Mouse (Mus musculus): ENCODE data around the gene Depdc1b. TPM values are rescaled to one million over a fixed set of nuclear protein-coding genes. Genes with fewer than 3 reads are reported as not detected.

Depdc1b gene
- total and polyA plus RNA-seq, 3 experiments = 21.2 to 25.3 TPM; not detected in 1

DNA sequence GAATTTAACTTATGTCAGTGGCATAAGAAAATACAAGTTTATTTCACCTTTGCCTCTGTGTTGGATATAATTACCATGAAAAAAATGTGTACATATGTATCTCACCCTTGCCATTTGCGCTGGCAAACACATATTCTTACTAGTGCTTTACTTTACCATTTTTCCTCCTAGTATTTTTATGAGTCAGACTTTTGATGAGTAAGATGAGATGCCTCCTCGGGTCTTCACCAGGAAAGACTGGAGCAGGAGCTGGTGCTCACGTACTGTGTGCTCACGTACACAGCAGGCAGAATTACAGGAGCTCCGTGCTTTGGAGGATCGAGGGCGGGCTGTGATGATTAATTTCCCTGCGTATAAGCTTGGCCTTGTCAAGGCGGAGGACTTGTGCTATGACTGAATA lies 69.9 kb downstream of the Depdc1b start:
- no peaks in the 10 kb centered on the region for H3K9me3 ChIP-seq (replicated peaks; ENCODE audit: insufficient read depth, low read length)
- H3K27ac ChIP-seq (ENCODE audit: control insufficient read depth, low read depth, low read length) = no peak overlapping the region
- no peak overlapping the region for H3K9ac ChIP-seq (ENCODE audit: control insufficient read depth, low read depth, low read length, poor library complexity, severe bottlenecking)
- no peaks in the 10 kb centered on the region for H3K4me1 ChIP-seq (ENCODE audit: control insufficient read depth in 1 of 2, insufficient read depth in 2 of 2, low read length in 2 of 2)
- TF ChIP-seq ETS1 (IDR thresholded peaks at IDR 0.05; ENCODE audit: low read depth, low read length) = no peak
- no peak for TF ChIP-seq MYC (IDR thresholded peaks at IDR 0.05; ENCODE audit: low read depth, low read length)
- no peaks in the 10 kb centered on the region; the same call in 1 of the 2 replicates for H3K79me2 ChIP-seq (ENCODE audit: control insufficient read depth, insufficient read depth, low read length, poor library complexity)
- H3K4me3 ChIP-seq (ENCODE audit: control insufficient read depth in 1 of 2, insufficient read depth in 1 of 2, low read depth in 2 of 2, low read length in 2 of 2) = no peak overlapping the region
- H3K36me3 ChIP-seq (ENCODE audit: control insufficient read depth in 1 of 2, insufficient read depth in 2 of 2, low read length in 2 of 2) = peaks cover 0 to 6% of the 10 kb centered on the region in 2 experiments; a peak in 2 of 4 replicates
- no peak for DNase-seq (ENCODE audit: low read depth, low spot score)
- H3K27me3 ChIP-seq (ENCODE audit: control insufficient read depth in 1 of 2, insufficient read depth in 2 of 2, low read length in 2 of 2) = no peaks in the 10 kb centered on the region

DNA sequence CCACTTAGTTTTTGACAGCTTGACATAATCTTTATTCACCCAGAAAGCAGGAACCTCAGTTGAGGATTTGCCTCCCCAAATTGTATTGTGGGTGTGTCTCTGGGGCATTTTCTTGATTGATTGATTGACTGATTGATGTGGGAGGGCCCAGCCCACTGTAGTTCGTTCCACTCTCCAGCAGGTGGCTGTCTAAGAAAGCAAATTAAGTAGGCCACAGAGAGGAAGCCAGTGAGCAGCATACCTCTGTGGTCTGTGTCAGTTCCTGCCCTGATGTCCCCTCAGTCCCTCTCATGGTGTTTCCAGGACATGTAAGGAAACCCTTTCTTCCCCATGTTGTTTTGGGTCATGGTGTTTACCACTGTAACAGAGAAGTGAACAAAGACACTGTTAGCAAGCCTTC lies 74.4 kb downstream of the Depdc1b start:
- Histone ChIP-seq H3K4me3 (ENCODE audit: control insufficient read depth in 1 of 2, insufficient read depth in 1 of 2, low read depth in 2 of 2, low read length in 2 of 2) (no peak overlapping the region), H3K9ac (ENCODE audit: control insufficient read depth, low read depth, low read length, poor library complexity, severe bottlenecking) (no peak overlapping the region), H3K27ac (ENCODE audit: control insufficient read depth, low read depth, low read length) (no peak overlapping the region), H3K9me3 (replicated peaks; ENCODE audit: insufficient read depth, low read length) (no peaks in the 10 kb centered on the region), H3K27me3 (ENCODE audit: control insufficient read depth in 1 of 2, insufficient read depth in 2 of 2, low read length in 2 of 2) (no peaks in the 10 kb centered on the region), H3K4me1 (ENCODE audit: control insufficient read depth in 1 of 2, insufficient read depth in 2 of 2, low read length in 2 of 2) (no peaks in the 10 kb centered on the region), H3K79me2 (ENCODE audit: control insufficient read depth, insufficient read depth, low read length, poor library complexity) (no peaks in the 10 kb centered on the region), H3K36me3 (ENCODE audit: control insufficient read depth in 1 of 2, insufficient read depth in 2 of 2, low read length in 2 of 2) (no peaks in the 10 kb centered on the region; a peak in 2 of 4 replicates)
- DNase-seq (ENCODE audit: low read depth, low spot score) = peak; percentile 69
- TF ChIP-seq USF2 (IDR thresholded peaks at IDR 0.05; ENCODE audit: borderline replicate concordance in 1 of 2, insufficient read depth in 1 of 2, low read depth in 1 of 2, low read length in 2 of 2) (no peak), TAL1 (IDR thresholded peaks at IDR 0.05; ENCODE audit: low read length) (no peak), USF1 (IDR thresholded peaks at IDR 0.05; ENCODE audit: low read depth, low read length) (no peak), GATA1 (IDR thresholded peaks at IDR 0.05; ENCODE audit: low read depth, low read length) (no peak), E2F4 (IDR thresholded peaks at IDR 0.05; ENCODE audit: borderline replicate concordance, low read depth, low read length) (no peak), BHLHE40 (IDR thresholded peaks at IDR 0.05; ENCODE audit: borderline replicate concordance, low read depth, low read length) (no peak), SIN3A (IDR thresholded peaks at IDR 0.05; ENCODE audit: low read length) (no peak), NRF1 (IDR thresholded peaks at IDR 0.05; ENCODE audit: insufficient read depth, low read depth, low read length, poor library complexity, severe bottlenecking) (no peak), KAT2A (conservative IDR thresholded peaks at IDR 0.05; ENCODE audit: low read depth, low read length) (no peak), MEF2A (IDR thresholded peaks at IDR 0.05; ENCODE audit: extremely low read depth, insufficient replicate concordance, low read depth, low read length, poor library complexity, severe bottlenecking) (no peak), CHD1 (IDR thresholded peaks at IDR 0.05; ENCODE audit: low read depth, low read length) (no peak), NELFE (IDR thresholded peaks at IDR 0.05; ENCODE audit: low read depth, low read length) (no peak), HCFC1 (IDR thresholded peaks at IDR 0.05; ENCODE audit: low read depth, low read length) (no peak), RAD21 (IDR thresholded peaks at IDR 0.05; ENCODE audit: low read depth, low read length) (peak; percentile 78), POLR2AphosphoS5 (IDR thresholded peaks at IDR 0.05; ENCODE audit: borderline replicate concordance, low read depth, low read length) (no peak), TBP (IDR thresholded peaks at IDR 0.05; ENCODE audit: low read depth, low read length) (no peak), MAFK (IDR thresholded peaks at IDR 0.05; ENCODE audit: borderline replicate concordance, low read depth, low read length) (no peak), POLR2AphosphoS2 (IDR thresholded peaks at IDR 0.05; ENCODE audit: low read length) (no peak), RCOR1 (IDR thresholded peaks at IDR 0.05; ENCODE audit: low read depth, low read length) (no peak), MAX (IDR thresholded peaks at IDR 0.05; ENCODE audit: low read length) (no peak), CHD2 (IDR thresholded peaks at IDR 0.05; ENCODE audit: low read length) (no peak), JUND (IDR thresholded peaks at IDR 0.05; ENCODE audit: low read depth, low read length) (no peak), ELF1 (IDR thresholded peaks at IDR 0.05; ENCODE audit: low read depth, low read length) (no peak), POLR2A (IDR thresholded peaks at IDR 0.05; ENCODE audit: control insufficient read depth in 1 of 2, insufficient read depth in 1 of 2, low read depth in 1 of 2, low read length in 2 of 2, poor library complexity in 1 of 2) (no peak), MYC (IDR thresholded peaks at IDR 0.05; ENCODE audit: low read depth, low read length) (no peak), SMC3 (IDR thresholded peaks at IDR 0.05; ENCODE audit: low read depth, low read length) (peak; percentile 82), TCF12 (IDR thresholded peaks at IDR 0.05; ENCODE audit: low read depth, low read length) (no peak), MAZ (IDR thresholded peaks at IDR 0.05; ENCODE audit: low read depth, low read length) (no peak), CTCF (IDR thresholded peaks at IDR 0.05 in 2 of 3, conservative IDR thresholded peaks at IDR 0.05 in 1 of 3; ENCODE audit: control insufficient read depth in 1 of 3, insufficient read depth in 1 of 3, low read depth in 2 of 3, low read length in 3 of 3, poor library complexity in 1 of 3, severe bottlenecking in 1 of 3) (peak; percentile 63 to 76 (median 66)), ZMIZ1 (IDR thresholded peaks at IDR 0.05; ENCODE audit: low read depth, low read length) (no peak), ZNF384 (IDR thresholded peaks at IDR 0.05; ENCODE audit: low read depth, low read length) (no peak), GABPA (IDR thresholded peaks at IDR 0.05; ENCODE audit: low read depth, low read length) (no peak)

Measured in MEL (cell line).